Mouse (Mus musculus): Measurements from ENCODE around the gene Myo1b. TPM values are rescaled to one million over a fixed set of nuclear protein-coding genes. Genes with fewer than 3 reads are reported as not detected.

The Myo1b gene
- polyA plus RNA-seq, 1 experiment from 2014 or later: 112 TPM

GRCm38 (mm10) chr1:51821701-51822495, 94.0 kb downstream of the Myo1b start:
- Histone ChIP-seq H3K4me3 (ENCODE audit: low read depth, low read length) (no peak overlapping the region), H3K27me3 (ENCODE audit: control insufficient read depth, insufficient read depth, low read length) (no peaks in the 10 kb centered on the region), H3K36me3 (ENCODE audit: control insufficient read depth, insufficient read depth, low read length) (no peaks in the 10 kb centered on the region), H3K9ac (ENCODE audit: low read length) (no peak overlapping the region), H3K4me2 (ENCODE audit: low read depth) (no peak overlapping the region), H3K4me1 (ENCODE audit: control insufficient read depth, insufficient read depth, low read length) (no peaks in the 10 kb centered on the region), H3K9me3 (ENCODE audit: control insufficient read depth, low read length) (no peaks in the 10 kb centered on the region), H3K27ac (ENCODE audit: low read depth, low read length) (no peak overlapping the region)
- DNase-seq (ENCODE audit: low spot score) (no peak), ATAC-seq (ENCODE audit: insufficient read depth, low FRiP score, low TSS enrichment) (no peak)
- WGBS: 84% methylated on average over 13 of the region's 13 CpGs

GRCm38 (mm10) chr1:51820520-51820919, 95.4 kb downstream of the Myo1b start:
- Histone ChIP-seq H3K9ac (ENCODE audit: low read length) (no peak overlapping the region), H3K4me2 (ENCODE audit: low read depth) (no peak overlapping the region), H3K9me3 (ENCODE audit: control insufficient read depth, low read length) (no peaks in the 10 kb centered on the region), H3K4me3 (ENCODE audit: low read depth, low read length) (no peak overlapping the region), H3K36me3 (ENCODE audit: control insufficient read depth, insufficient read depth, low read length) (no peaks in the 10 kb centered on the region), H3K27me3 (ENCODE audit: control insufficient read depth, insufficient read depth, low read length) (no peaks in the 10 kb centered on the region), H3K27ac (ENCODE audit: low read depth, low read length) (no peak overlapping the region), H3K4me1 (ENCODE audit: control insufficient read depth, insufficient read depth, low read length) (no peaks in the 10 kb centered on the region)
- no peak for DNase-seq (ENCODE audit: low spot score)
- 94% methylated on average over 6 of the region's 6 CpGs for WGBS
- no peak for ATAC-seq (ENCODE audit: insufficient read depth, low FRiP score, low TSS enrichment)

- H3K4me1 ChIP-seq (ENCODE audit: control insufficient read depth, insufficient read depth, low read length): no peaks in the 10 kb centered on the region
- H3K9me3 ChIP-seq (ENCODE audit: control insufficient read depth, low read length): no peaks in the 10 kb centered on the region
- WGBS: 87% methylated on average over 7 of the region's 7 CpGs
- no peaks in the 10 kb centered on the region for H3K27me3 ChIP-seq (ENCODE audit: control insufficient read depth, insufficient read depth, low read length)
- no peak overlapping the region for H3K9ac ChIP-seq (ENCODE audit: low read length)
- no peak for ATAC-seq (ENCODE audit: insufficient read depth, low FRiP score, low TSS enrichment)
- no peak overlapping the region for H3K4me3 ChIP-seq (ENCODE audit: low read depth, low read length)
- H3K36me3 ChIP-seq (ENCODE audit: control insufficient read depth, insufficient read depth, low read length): no peaks in the 10 kb centered on the region
- DNase-seq (ENCODE audit: low spot score): no peak
- H3K27ac ChIP-seq (ENCODE audit: low read depth, low read length): no peak overlapping the region
- no peak overlapping the region for H3K4me2 ChIP-seq (ENCODE audit: low read depth)
Observed at GRCm38 (mm10) chr1:51820013-51820441, 95.8 kb downstream of the Myo1b start.

GRCm38 (mm10) chr1:51815636-51816035, 100.2 kb downstream of the Myo1b start:
- Histone ChIP-seq H3K4me3 (ENCODE audit: low read depth, low read length) (no peak overlapping the region), H3K36me3 (ENCODE audit: control insufficient read depth, insufficient read depth, low read length) (no peaks in the 10 kb centered on the region), H3K4me2 (ENCODE audit: low read depth) (no peak overlapping the region), H3K9ac (ENCODE audit: low read length) (no peak overlapping the region), H3K27me3 (ENCODE audit: control insufficient read depth, insufficient read depth, low read length) (no peaks in the 10 kb centered on the region), H3K9me3 (ENCODE audit: control insufficient read depth, low read length) (no peaks in the 10 kb centered on the region), H3K27ac (ENCODE audit: low read depth, low read length) (no peak overlapping the region), H3K4me1 (ENCODE audit: control insufficient read depth, insufficient read depth, low read length) (no peaks in the 10 kb centered on the region)
- ATAC-seq (ENCODE audit: insufficient read depth, low FRiP score, low TSS enrichment): no peak
- DNase-seq (ENCODE audit: low spot score): no peak
- 55% methylated on average over 1 of the region's 1 CpGs for whole genome bisulfite sequencing

GRCm38 (mm10) chr1:51814854-51815630, 100.8 kb downstream of the Myo1b start:
- no peak overlapping the region for H3K27ac ChIP-seq (ENCODE audit: low read depth, low read length)

GRCm38 (mm10) chr1:51808847-51809246, 107.0 kb downstream of the Myo1b start:
- H3K27me3 ChIP-seq (ENCODE audit: control insufficient read depth, insufficient read depth, low read length): no peaks in the 10 kb centered on the region
- no peaks in the 10 kb centered on the region for H3K4me1 ChIP-seq (ENCODE audit: control insufficient read depth, insufficient read depth, low read length)
- WGBS: 87% methylated on average over 10 of the region's 10 CpGs
- H3K9me3 ChIP-seq (ENCODE audit: control insufficient read depth, low read length): no peaks in the 10 kb centered on the region
- H3K9ac ChIP-seq (ENCODE audit: low read length): no peak overlapping the region
- no peak overlapping the region for H3K27ac ChIP-seq (ENCODE audit: low read depth, low read length)
- H3K36me3 ChIP-seq (ENCODE audit: control insufficient read depth, insufficient read depth, low read length): no peaks in the 10 kb centered on the region
- DNase-seq (ENCODE audit: low spot score) (no peak), ATAC-seq (ENCODE audit: insufficient read depth, low FRiP score, low TSS enrichment) (no peak)
- H3K4me3 ChIP-seq (ENCODE audit: low read depth, low read length): no peak overlapping the region
- no peak overlapping the region for H3K4me2 ChIP-seq (ENCODE audit: low read depth)

More at GRCm38 (mm10) chr1:51814854-51815630, 100.8 kb downstream of the Myo1b start:
- H3K27me3 ChIP-seq (ENCODE audit: control insufficient read depth, insufficient read depth, low read length): no peaks in the 10 kb centered on the region
- 48% methylated on average over 5 of the region's 5 CpGs for WGBS
- H3K4me2 ChIP-seq (ENCODE audit: low read depth): no peak overlapping the region
- ATAC-seq (ENCODE audit: insufficient read depth, low FRiP score, low TSS enrichment) (peak; percentile 50; the same call in 1 of the 2 replicates), DNase-seq (ENCODE audit: low spot score) (peak; percentile 19)
- H3K9me3 ChIP-seq (ENCODE audit: control insufficient read depth, low read length): no peaks in the 10 kb centered on the region
- H3K36me3 ChIP-seq (ENCODE audit: control insufficient read depth, insufficient read depth, low read length): no peaks in the 10 kb centered on the region
- H3K9ac ChIP-seq (ENCODE audit: low read length): no peak overlapping the region
- H3K4me1 ChIP-seq (ENCODE audit: control insufficient read depth, insufficient read depth, low read length): no peaks in the 10 kb centered on the region
- H3K4me3 ChIP-seq (ENCODE audit: low read depth, low read length): no peak overlapping the region

GRCm38 (mm10) chr1:51808228-51808627, 107.6 kb downstream of the Myo1b start:
- no peak overlapping the region for H3K27ac ChIP-seq (ENCODE audit: low read depth, low read length)
- H3K4me3 ChIP-seq (ENCODE audit: low read depth, low read length): no peak overlapping the region
- no peaks in the 10 kb centered on the region for H3K4me1 ChIP-seq (ENCODE audit: control insufficient read depth, insufficient read depth, low read length)
- no peak for DNase-seq (ENCODE audit: low spot score)
- H3K4me2 ChIP-seq (ENCODE audit: low read depth): no peak overlapping the region
- H3K9ac ChIP-seq (ENCODE audit: low read length): no peak overlapping the region
- 81% methylated on average over 1 of the region's 1 CpGs for WGBS
- no peaks in the 10 kb centered on the region for H3K9me3 ChIP-seq (ENCODE audit: control insufficient read depth, low read length)
- no peak for ATAC-seq (ENCODE audit: insufficient read depth, low FRiP score, low TSS enrichment)
- H3K27me3 ChIP-seq (ENCODE audit: control insufficient read depth, insufficient read depth, low read length): no peaks in the 10 kb centered on the region
- H3K36me3 ChIP-seq (ENCODE audit: control insufficient read depth, insufficient read depth, low read length): no peaks in the 10 kb centered on the region

- Histone ChIP-seq H3K36me3 (ENCODE audit: control insufficient read depth, insufficient read depth, low read length) (no peaks in the 10 kb centered on the region), H3K27me3 (ENCODE audit: control insufficient read depth, insufficient read depth, low read length) (no peaks in the 10 kb centered on the region), H3K4me1 (ENCODE audit: control insufficient read depth, insufficient read depth, low read length) (no peaks in the 10 kb centered on the region), H3K9me3 (ENCODE audit: control insufficient read depth, low read length) (no peaks in the 10 kb centered on the region), H3K9ac (ENCODE audit: low read length) (no peak overlapping the region), H3K27ac (ENCODE audit: low read depth, low read length) (no peak overlapping the region), H3K4me2 (ENCODE audit: low read depth) (no peak overlapping the region), H3K4me3 (ENCODE audit: low read depth, low read length) (no peak overlapping the region)
- DNase-seq (ENCODE audit: low spot score) (no peak), ATAC-seq (ENCODE audit: insufficient read depth, low FRiP score, low TSS enrichment) (no peak)
- WGBS: 53% methylated on average over 5 of the region's 5 CpGs
Observed at GRCm38 (mm10) chr1:51805040-51805610, 110.7 kb downstream of the Myo1b start.
